Mouse (Mus musculus) ES-E14 (cell line): Measurements from ENCODE around the gene Sdk2. TPM values are rescaled to one million over a fixed set of nuclear protein-coding genes. Genes with fewer than 3 reads are reported as not detected.

ENCODE experiments used
- DNase-seq: peaks from one replicate; pipeline ENCODE4 v3.0.0-alpha.2; 2013; ENCODE audit warnings: low read depth, low spot score
- H3K27ac ChIP-seq: 2 replicates; pipeline ENCODE4 v1.5.1; 2012; ENCODE audit warnings: low read depth, mild to moderate bottlenecking, low read length, moderate library complexity, mixed read lengths; ENCODE audit not compliant: poor library complexity, insufficient read depth, severe bottlenecking
- H3K36me3 ChIP-seq: 2 replicates; pipeline ENCODE4 v1.6.1; 2012; ENCODE audit warnings: mild to moderate bottlenecking, low read length, moderate library complexity, mixed read lengths; ENCODE audit not compliant: control insufficient read depth, poor library complexity, insufficient read depth, severe bottlenecking
- H3K4me1 ChIP-seq, 2 experiments: fragments of 150-350 bp in 1 of 2; sonication (generic) in 1 of 2; 2 replicates each; pipeline ENCODE4 v1.6.1; 2012; ENCODE audit warnings: low read length in 2 of 2, mild to moderate bottlenecking in 1 of 2, mixed read lengths in 1 of 2; ENCODE audit not compliant: control insufficient read depth in 2 of 2, insufficient read depth in 2 of 2, poor library complexity in 1 of 2
- H3K4me3 ChIP-seq, 2 experiments: fragments of 150-350 bp in 1 of 2; sonication (generic) in 1 of 2; 2 replicates each; pipeline ENCODE4 v1.5.1; 2012; ENCODE audit warnings: low read length in 2 of 2, low read depth in 1 of 2, mild to moderate bottlenecking in 1 of 2, mixed read lengths in 1 of 2; ENCODE audit not compliant: insufficient read depth in 1 of 2, poor library complexity in 1 of 2, severe bottlenecking in 1 of 2
- H3K9ac ChIP-seq: 2 replicates; pipeline ENCODE4 v1.6.1; 2012; ENCODE audit warnings: low read depth, mild to moderate bottlenecking, low read length, mixed read lengths; ENCODE audit not compliant: poor library complexity, insufficient read depth, severe bottlenecking
- H3K9me3 ChIP-seq: fragments of 150-350 bp; sonication (generic); 2 replicates; pipeline ENCODE4 v1.6.1; 2012; ENCODE audit warnings: low read depth, mild to moderate bottlenecking, low read length; ENCODE audit not compliant: control insufficient read depth, insufficient read depth
- CHD2 ChIP-seq: IDR thresholded peaks from 2 replicates; pipeline ENCODE4 v1.6.1; 2014; ENCODE audit warnings: mild to moderate bottlenecking, low read depth, low read length, inconsistent platforms
- HCFC1 ChIP-seq: IDR thresholded peaks from 2 replicates; pipeline ENCODE4 v1.6.1; 2012; ENCODE audit warnings: low read length, inconsistent platforms, borderline replicate concordance; ENCODE audit not compliant: insufficient read depth
- MAFK ChIP-seq: IDR thresholded peaks from 2 replicates; pipeline ENCODE4 v1.6.1; 2014; ENCODE audit warnings: mild to moderate bottlenecking, low read depth, low read length, inconsistent platforms; ENCODE audit not compliant: insufficient read depth
- ZC3H11A ChIP-seq: IDR thresholded peaks from 2 replicates; pipeline ENCODE4 v1.6.1; 2012; ENCODE audit warnings: low read depth, mild to moderate bottlenecking, inconsistent platforms, low read length, borderline replicate concordance
- ZNF384 ChIP-seq: IDR thresholded peaks from 2 replicates; pipeline ENCODE4 v1.6.1; 2012; ENCODE audit warnings: low read depth, low read length, inconsistent platforms
- in situ Hi-C, 2 experiments: fragments of 600-800 bp; cut with MboI; formaldehyde crosslinking; loops; one replicate each; pipeline ENCODE4 v1.15.1; 2025; ENCODE audit warnings: low sequenced_read_pairs in 2 of 2, inconsistent platforms in 1 of 2; ENCODE audit not compliant: unreplicated experiment in 2 of 2
- total RNA-seq: library from RNA; depleted of rRNA; stranded (reverse); fragments of 300-350 nt; gene quantifications from 2 replicates; pipeline ENCODE4 v1.2.3, GENCODE M21; 2012

The Sdk2 gene
- total RNA-seq, 1 experiment: 2.0 TPM

- peaks cover 8 to 31% of the 10 kb centered on the region in 2 experiments; a peak in 3 of 4 replicates for H3K4me1 ChIP-seq
- in situ Hi-C loops: no loop called here
- TF ChIP-seq MAFK (no peak), ZC3H11A (no peak), HCFC1 (no peak), ZNF384 (no peak)
Observed at GRCm38 (mm10) chr11:113786395-113786794, 280.5 kb downstream of the Sdk2 start.

GRCm38 (mm10) chr11:113785406-113786171 lies 281.3 kb downstream of the Sdk2 start:
- Histone ChIP-seq H3K4me1 (peaks cover 8 to 30% of the 10 kb centered on the region in 2 experiments; a peak in 3 of 4 replicates), H3K9me3 (no peaks in the 10 kb centered on the region), H3K27ac (peak overlapping the region; percentile 54; the same call in 1 of the 2 replicates), H3K4me3 (peak overlapping the region; percentile 44 to 73), H3K9ac (peak overlapping the region; percentile 65; the same call in 1 of the 2 replicates), H3K36me3 (no peaks in the 10 kb centered on the region)
- peak; percentile 50; the same call in 1 of the 2 replicates for TF ChIP-seq CHD2
- TF ChIP-seq ZNF384: no peak
- peak; percentile 61 for DNase-seq
- in situ Hi-C loops: no loop called here

More at GRCm38 (mm10) chr11:113786395-113786794, 280.5 kb downstream of the Sdk2 start:
- no peak overlapping the region for H3K9ac ChIP-seq
- no peak overlapping the region for H3K27ac ChIP-seq
- no peak for DNase-seq
- H3K9me3 ChIP-seq: no peaks in the 10 kb centered on the region
- peak overlapping the region in 1 of 2 experiments; percentile 73; a peak in 1 of 4 replicates for H3K4me3 ChIP-seq
- H3K36me3 ChIP-seq: no peaks in the 10 kb centered on the region

GRCm38 (mm10) chr11:113784656-113785396 lies 282.0 kb downstream of the Sdk2 start:
- Histone ChIP-seq H3K27ac (no peak overlapping the region; the same call in 1 of the 2 replicates), H3K4me1 (peaks cover 8 to 30% of the 10 kb centered on the region in 2 experiments; a peak in 3 of 4 replicates), H3K9ac (no peak overlapping the region), H3K36me3 (no peaks in the 10 kb centered on the region), H3K9me3 (no peaks in the 10 kb centered on the region), H3K4me3 (no peak overlapping the region)
- DNase-seq: no peak
- TF ChIP-seq MAFK: no peak
- no peak for TF ChIP-seq ZC3H11A
- no peak for TF ChIP-seq HCFC1
- no peak for TF ChIP-seq CHD2
- no peak for TF ChIP-seq ZNF384
- in situ Hi-C loops: no loop called here

- H3K4me1 ChIP-seq: peaks cover 4 to 40% of the 10 kb centered on the region in 2 experiments; a peak in 3 of 4 replicates
- no peak overlapping the region for H3K4me3 ChIP-seq
- no peak overlapping the region for H3K9ac ChIP-seq
- no peak overlapping the region for H3K27ac ChIP-seq
- TF ChIP-seq HCFC1 (no peak), ZNF384 (no peak), CHD2 (no peak), ZC3H11A (no peak), MAFK (no peak)
- no peak for DNase-seq
- H3K9me3 ChIP-seq: no peaks in the 10 kb centered on the region
- H3K36me3 ChIP-seq: no peaks in the 10 kb centered on the region
- in situ Hi-C loops: no loop called here
Observed at GRCm38 (mm10) chr11:113782496-113782895, 284.4 kb downstream of the Sdk2 start.
